Comparison of ENCODE assay signal across 8 mouse cellular contexts in genomic region chr9:68654333-68655017, GRCm38 (mm10). TPM values are rescaled to one million over a fixed set of nuclear protein-coding genes. Genes with fewer than 3 reads are reported as not detected.
DNase-seq lines count a peak whose midpoint lies in the region; ATAC-seq and TF ChIP-seq lines count a peak whose summit lies in the region.

No protein-coding gene starts in this region.

- no peak for TF ChIP-seq POLR2A in testis, adult 2 months (IDR thresholded peaks at IDR 0.05; ENCODE audit: control insufficient read depth, low read depth, low read length)

- no peaks in the 10 kb centered on the region for H3K4me1 ChIP-seq in intestine, postnatal 0 days (replicated peaks; ENCODE audit: control insufficient read depth, insufficient read depth, low read length)
- H3K4me1 ChIP-seq in limb, embryonic 10.5 days = peaks cover 37% of the 10 kb centered on the region
- peaks cover 3% of the 10 kb centered on the region for H3K4me1 ChIP-seq in midbrain, embryonic 14.5 days (ENCODE audit: control insufficient read depth, insufficient read depth, low read length)
- H3K4me1 ChIP-seq in testis, adult 2 months (ENCODE audit: control insufficient read depth, insufficient read depth, low read length) = peaks cover 9% of the 10 kb centered on the region

- H3K27me3 ChIP-seq in intestine, postnatal 0 days (replicated peaks; ENCODE audit: control insufficient read depth, insufficient read depth, low read length) = peaks cover 10% of the 10 kb centered on the region; the same call in 1 of the 2 replicates
- peaks cover 33% of the 10 kb centered on the region for H3K27me3 ChIP-seq in limb, embryonic 10.5 days (ENCODE audit: low read depth, poor library complexity, severe bottlenecking)
- H3K27me3 ChIP-seq in midbrain, embryonic 14.5 days (ENCODE audit: control insufficient read depth, insufficient read depth, low read length) = no peaks in the 10 kb centered on the region
- H3K27me3 ChIP-seq in testis, adult 2 months (ENCODE audit: control insufficient read depth, insufficient read depth, low read length) = no peaks in the 10 kb centered on the region

- H3K9ac ChIP-seq in intestine, postnatal 0 days (ENCODE audit: low read depth, low read length) = peak overlapping the region; percentile 53
- H3K9ac ChIP-seq in midbrain, embryonic 14.5 days (replicated peaks; ENCODE audit: low read length) = peak overlapping the region; percentile 74

- no peaks in the 10 kb centered on the region for H3K9me3 ChIP-seq in intestine, postnatal 0 days (ENCODE audit: control insufficient read depth)
- H3K9me3 ChIP-seq in limb, embryonic 10.5 days (replicated peaks) = no peaks in the 10 kb centered on the region
- H3K9me3 ChIP-seq in midbrain, embryonic 14.5 days (ENCODE audit: control insufficient read depth, low read length) = no peaks in the 10 kb centered on the region

- TF ChIP-seq CTCF in intestine, postnatal 0 days (IDR thresholded peaks at IDR 0.05; ENCODE audit: low read depth) = peak; percentile 50; the same call in 1 of the 2 replicates
- TF ChIP-seq CTCF in testis, adult 2 months (IDR thresholded peaks at IDR 0.05; ENCODE audit: control insufficient read depth, insufficient read depth, insufficient replicate concordance, low read depth, low read length) = no peak

- no peak for ATAC-seq in intestine, postnatal 0 days
- ATAC-seq in midbrain, embryonic 14.5 days (ENCODE audit: low FRiP score, low TSS enrichment) = 0 out of 2 replicates have a peak, but pooled peaks have one; percentile 28

- peak overlapping the region; percentile 92 for H3K4me2 ChIP-seq in intestine, postnatal 0 days (replicated peaks; ENCODE audit: low read depth)
- peak overlapping the region; percentile 79 for H3K4me2 ChIP-seq in midbrain, embryonic 14.5 days (ENCODE audit: low read length)

- no peaks in the 10 kb centered on the region for H3K36me3 ChIP-seq in intestine, postnatal 0 days (ENCODE audit: control insufficient read depth, insufficient read depth)
- H3K36me3 ChIP-seq in limb, embryonic 10.5 days = no peaks in the 10 kb centered on the region
- H3K36me3 ChIP-seq in midbrain, embryonic 14.5 days (ENCODE audit: control insufficient read depth, insufficient read depth, low read length) = no peaks in the 10 kb centered on the region
- H3K36me3 ChIP-seq in testis, adult 2 months (ENCODE audit: control insufficient read depth, insufficient read depth, low read length) = no peaks in the 10 kb centered on the region

- DNase-seq in adrenal gland, postnatal 36 days = peak; percentile 65 to 67
- DNase-seq in embryo, embryonic 11 days = peak; percentile 63
- peak; percentile 11 for DNase-seq in gastrocnemius, postnatal 25 days
- DNase-seq in limb, embryonic 10.5 days (ENCODE audit: low spot score) = peak; percentile 62
- peak; percentile 70 for DNase-seq in midbrain, embryonic 14.5 days
- no peak for DNase-seq in thymus, postnatal 25 days

- H3K4me3 ChIP-seq in intestine, postnatal 0 days (ENCODE audit: low read depth, low read length) = peak overlapping the region; percentile 82
- H3K4me3 ChIP-seq in limb, embryonic 10.5 days = peak overlapping the region; percentile 88
- H3K4me3 ChIP-seq in midbrain, embryonic 14.5 days (replicated peaks; ENCODE audit: low read depth, low read length) = peak overlapping the region; percentile 73
- peak overlapping the region; percentile 90 for H3K4me3 ChIP-seq in testis, adult 2 months (ENCODE audit: control insufficient read depth, low read depth, low read length)

- WGBS in intestine, postnatal 0 days = under 1% methylated on average over 43 of the region's 43 CpGs
- 1% methylated on average over 43 of the region's 43 CpGs for WGBS in limb, embryonic 10.5 days
- WGBS in midbrain, embryonic 14.5 days = under 1% methylated on average over 43 of the region's 43 CpGs

- no peak overlapping the region for H3K27ac ChIP-seq in intestine, postnatal 0 days (ENCODE audit: low read depth, low read length)
- H3K27ac ChIP-seq in limb, embryonic 10.5 days = peak overlapping the region; percentile 87
- H3K27ac ChIP-seq in midbrain, embryonic 14.5 days (replicated peaks; ENCODE audit: low read depth, low read length) = peak overlapping the region; percentile 52
- H3K27ac ChIP-seq in testis, adult 2 months (ENCODE audit: control insufficient read depth, insufficient read depth, low read depth, low read length) = no peak overlapping the region; the same call in 1 of the 2 replicates

RNA-seq across cellular contexts. Expression of gene Rora, which starts 0.9 kb away (rescaled TPM):
- 100 to 1,000 TPM in 1 of 2 experiments, 10 to 100 TPM in 1; 56.5 to 109 TPM for total RNA-seq in adrenal gland, postnatal 36 days (2021)
- total RNA-seq in gastrocnemius, postnatal 25 days (2021) = 10 to 100 TPM; 54.8 to 56.1 TPM
- polyA plus RNA-seq in intestine, postnatal 0 days (2015; fragmentation: Nextera tagmentation; extraction: Ambion mirVana) = 4.7 and 6.1 TPM in 2 replicates
- 2.3 and 3.8 TPM in 2 replicates for polyA plus RNA-seq in limb, embryonic 10.5 days (2016; fragmentation: Nextera tagmentation; extraction: Ambion mirVana)
- 39.1 and 45.7 TPM in 2 replicates for polyA plus RNA-seq in midbrain, embryonic 14.5 days (2014; fragmentation: Nextera tagmentation; extraction: Ambion mirVana)
- polyA plus RNA-seq in testis, adult 2 months (2012; rRNA removed) = 22.0 and 24.1 TPM in 2 replicates

Comparison
In these comparisons a context has a peak if more than half of its experiments do, and no peak if none do; other contexts are left out.
1. H3K27ac ChIP-seq: peak in limb, embryonic 10.5 days (single experiment) and midbrain, embryonic 14.5 days (single experiment); none in intestine, postnatal 0 days (single experiment) and testis, adult 2 months (single experiment).
2. Peak in every context shown above with its lines, with median percentiles within 50 percentile points of each other: H3K4me3 ChIP-seq.